Mouse (Mus musculus) cerebellum, adult 9-11 months (tissue): ENCODE measurements around the gene Upk1a.

Experiments
- DNase-seq: peaks from one replicate; pipeline ENCODE4 v3.0.0; 2022

Upk1a gene

DNA sequence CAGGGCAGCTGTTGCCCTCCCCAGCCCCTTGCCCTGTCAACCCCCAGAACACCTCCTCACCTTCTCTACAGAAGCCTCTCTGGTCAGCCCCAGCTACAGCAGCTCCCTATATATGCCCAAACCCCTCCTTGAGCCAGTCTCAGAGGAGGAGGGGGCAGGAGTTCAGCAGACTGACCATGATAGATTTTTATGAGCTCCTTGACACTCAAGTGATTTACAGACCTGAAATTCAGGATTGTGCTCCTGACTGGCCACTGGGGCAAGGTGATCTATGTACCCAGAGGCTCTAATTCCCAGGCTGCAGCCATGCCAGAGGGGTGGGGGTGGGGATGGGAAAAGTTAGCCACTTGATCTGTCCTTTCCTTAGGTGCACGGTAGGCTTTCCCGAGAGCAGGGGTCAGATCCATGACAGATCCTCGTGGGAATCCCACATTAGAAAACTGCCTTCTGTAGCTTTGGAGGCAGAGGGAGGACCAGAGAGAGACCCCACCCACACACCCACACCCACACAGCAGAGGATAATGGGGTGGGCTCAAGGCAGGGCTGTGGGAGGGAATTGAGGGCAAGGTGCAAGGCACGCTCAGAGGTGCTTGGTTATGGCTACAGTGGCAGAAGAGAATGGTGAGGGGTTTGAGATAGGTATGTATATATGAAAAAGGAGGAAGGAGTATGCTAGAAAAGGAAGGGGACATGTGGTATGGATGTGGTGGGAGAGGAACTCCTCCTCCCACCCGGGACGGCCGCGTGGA lies at the start of gene Upk1a:
Upk1a (minus strand) TSS at position 194 of the 749 bp plus-strand sequence.
- no peak for DNase-seq

DNA sequence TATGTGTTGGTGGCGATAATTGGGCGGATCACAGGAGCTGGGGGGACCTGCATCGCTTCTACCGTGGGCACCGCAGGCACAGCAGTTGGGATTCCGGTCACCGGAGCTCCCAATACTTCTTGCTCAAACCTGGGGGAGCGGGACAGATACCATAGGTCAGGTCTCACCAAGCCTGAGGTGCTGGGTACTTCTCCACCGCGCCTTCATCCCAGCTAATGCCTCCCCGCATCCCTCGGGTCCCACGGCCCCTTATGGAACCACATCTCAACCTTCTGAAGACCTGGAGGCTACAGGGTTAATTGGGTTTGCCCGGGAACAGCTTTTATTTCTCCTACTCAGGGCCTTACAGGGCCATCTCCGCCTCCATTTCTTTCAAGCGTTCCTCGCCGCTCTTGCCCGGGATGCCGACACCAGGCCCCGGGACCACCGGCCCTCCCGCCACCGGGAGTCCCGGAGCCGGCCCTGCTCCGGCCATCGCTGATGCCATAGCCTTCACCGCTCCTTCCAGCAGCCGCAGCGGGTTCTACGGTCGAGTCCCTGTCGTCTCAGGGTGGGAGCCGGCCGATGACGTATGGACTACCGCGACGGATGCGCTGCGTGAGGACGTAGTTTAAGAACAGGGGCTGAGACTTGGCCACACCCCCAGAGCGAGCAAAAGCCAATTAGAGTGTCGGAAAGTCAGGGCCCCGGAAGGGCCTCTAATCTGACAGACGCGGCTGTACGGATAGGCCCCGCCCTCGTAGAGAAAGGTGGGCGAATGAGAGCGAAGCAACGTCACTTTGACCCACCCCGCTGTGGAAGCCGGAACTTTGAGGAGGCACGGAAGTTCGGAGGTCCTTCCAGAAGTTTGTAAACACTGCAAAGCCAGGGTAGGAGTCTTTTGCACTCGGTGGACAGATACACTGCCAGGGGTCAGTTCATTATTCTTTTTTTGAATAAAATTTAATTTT lies 37.2 kb upstream of the Upk1a start, which contains the start of gene Rbm42:
Rbm42 (minus strand) TSS at position 727 of the 950 bp plus-strand sequence.
- DNase-seq: peak; percentile 99

DNA sequence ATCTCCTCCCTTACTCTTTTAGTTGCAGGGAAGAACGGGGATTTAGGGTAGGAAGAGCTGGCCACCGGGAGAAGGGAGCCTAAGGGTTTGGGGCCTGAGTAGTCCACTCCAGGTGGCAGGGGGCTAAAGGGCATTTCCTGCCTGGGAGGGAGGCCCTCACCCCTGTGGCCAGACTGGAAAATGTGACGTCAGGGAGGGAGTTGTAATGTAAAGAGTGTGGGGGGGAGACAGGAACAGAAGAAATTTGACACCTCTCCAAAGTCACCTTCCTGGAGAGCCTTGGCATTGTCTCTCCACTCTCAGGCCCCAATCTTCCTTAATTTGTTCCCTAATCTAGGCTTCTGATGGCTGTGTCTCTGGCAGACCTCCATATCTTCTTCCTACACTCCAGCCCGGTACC lies 26.4 kb upstream of the Upk1a start:
- no peak for DNase-seq

DNA sequence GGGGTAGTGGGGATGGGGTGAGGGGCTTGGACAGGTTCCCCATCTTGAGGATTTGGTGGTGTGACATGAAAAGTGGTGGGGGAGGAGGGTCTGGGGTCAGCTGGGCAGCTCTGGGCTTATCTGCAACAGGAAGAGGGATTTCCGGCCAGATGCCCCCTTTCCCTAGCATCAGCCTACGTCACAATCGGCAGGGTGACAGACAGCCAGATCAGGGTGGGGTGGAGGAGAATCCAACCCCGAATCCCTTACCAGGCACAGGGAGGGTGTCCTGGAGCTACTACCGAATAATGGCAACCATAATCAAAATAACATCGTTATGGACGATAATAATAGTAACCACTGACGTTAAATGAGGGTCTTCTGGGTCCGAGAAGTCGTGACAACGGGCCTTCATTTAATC lies 23.7 kb upstream of the Upk1a start:
- no peak for DNase-seq

DNA sequence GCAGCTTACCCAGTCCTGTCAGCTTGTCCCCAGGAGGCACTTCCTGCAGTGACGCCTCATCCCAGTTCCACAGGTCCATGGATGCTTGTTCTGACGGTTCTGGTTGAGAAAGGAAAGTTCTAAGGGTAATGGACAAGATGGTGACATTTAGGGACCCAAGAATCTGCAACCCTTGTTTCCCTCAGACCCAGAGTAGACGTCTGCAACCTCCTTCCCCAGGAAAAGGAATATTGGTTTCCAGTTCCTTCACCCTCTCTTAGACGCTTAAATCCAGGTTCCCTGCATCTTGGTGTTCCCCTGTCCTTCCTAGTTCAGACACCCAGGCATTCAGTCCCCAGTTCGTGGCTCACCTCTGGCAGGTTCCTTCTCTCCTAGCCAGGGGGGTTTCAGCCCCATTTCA lies 23.1 kb upstream of the Upk1a start, which contains the start of gene Etv2:
Etv2 (minus strand) TSS at position 101 of the 400 bp plus-strand sequence.
- DNase-seq: no peak

DNA sequence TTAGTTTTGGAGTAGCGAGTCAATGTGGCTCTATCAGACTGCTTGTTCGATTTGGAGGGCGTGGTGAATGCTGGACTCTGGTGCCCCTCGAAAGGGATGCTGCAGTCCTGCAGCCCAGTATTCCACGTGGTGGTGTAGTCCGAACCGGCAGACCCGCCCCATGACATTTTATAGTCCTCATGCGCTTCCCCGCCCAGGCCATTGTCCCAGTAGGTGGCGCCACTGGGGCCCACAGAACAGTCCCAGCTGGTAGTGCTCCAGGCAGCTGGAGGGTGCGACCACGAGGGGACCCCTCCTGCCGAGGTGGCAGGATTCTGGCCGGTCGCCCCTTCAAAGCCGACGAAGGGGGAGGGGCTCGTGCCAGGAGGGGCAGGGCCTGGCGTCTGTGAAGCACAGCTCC lies 22.0 kb upstream of the Upk1a start:
- DNase-seq: no peak

DNA sequence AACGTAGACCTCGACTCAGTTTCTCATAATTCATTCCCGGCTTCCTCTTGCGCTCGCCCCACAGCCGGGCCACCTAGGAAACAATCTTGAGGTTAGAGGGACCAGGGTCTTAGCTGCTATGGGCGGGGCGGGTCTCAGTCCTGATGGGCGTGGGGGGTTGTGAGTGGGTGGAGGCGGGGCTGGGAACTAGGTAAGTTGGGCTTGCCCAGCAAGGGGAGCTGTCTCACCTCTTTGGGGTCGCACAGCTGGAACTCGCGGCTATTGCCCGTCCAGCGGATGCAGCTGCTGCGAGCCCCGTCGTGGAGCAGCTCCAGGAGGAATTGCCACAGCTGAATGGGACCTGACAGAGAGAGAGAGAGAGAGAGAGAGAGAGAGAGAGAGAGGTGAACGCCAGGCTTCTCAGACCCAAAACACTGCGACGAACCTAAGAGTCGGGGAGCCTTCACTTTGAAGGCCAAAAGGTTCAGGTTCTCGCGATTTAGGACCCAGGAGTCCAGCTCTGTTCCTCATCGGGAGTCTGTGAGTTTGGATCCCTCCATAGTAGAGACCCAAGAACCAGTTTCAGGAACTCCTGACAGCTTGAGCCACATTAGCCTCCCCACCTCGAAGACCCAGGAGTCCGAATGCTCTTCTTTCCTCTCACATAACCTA lies 21.2 kb upstream of the Upk1a start:
- no peak for DNase-seq

DNA sequence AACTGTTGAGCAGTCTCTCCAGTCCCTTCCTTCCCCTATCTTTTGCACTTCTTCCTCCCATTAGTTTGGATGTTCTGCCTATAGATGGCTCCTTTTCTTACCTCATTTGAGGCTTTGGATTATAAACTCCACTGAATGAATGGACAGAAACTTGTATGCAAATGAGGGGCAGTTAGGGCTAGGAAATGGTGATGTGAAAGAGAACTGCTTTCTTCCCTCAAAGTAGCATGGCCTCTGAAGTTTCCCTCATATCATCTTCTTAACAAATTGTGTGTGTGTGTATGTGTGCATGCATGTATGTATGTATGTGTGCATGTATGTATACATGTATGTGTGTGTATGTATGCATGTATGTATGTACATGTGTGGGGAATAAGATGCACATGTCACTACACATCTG lies 16.4 kb upstream of the Upk1a start:
- DNase-seq: no peak

DNA sequence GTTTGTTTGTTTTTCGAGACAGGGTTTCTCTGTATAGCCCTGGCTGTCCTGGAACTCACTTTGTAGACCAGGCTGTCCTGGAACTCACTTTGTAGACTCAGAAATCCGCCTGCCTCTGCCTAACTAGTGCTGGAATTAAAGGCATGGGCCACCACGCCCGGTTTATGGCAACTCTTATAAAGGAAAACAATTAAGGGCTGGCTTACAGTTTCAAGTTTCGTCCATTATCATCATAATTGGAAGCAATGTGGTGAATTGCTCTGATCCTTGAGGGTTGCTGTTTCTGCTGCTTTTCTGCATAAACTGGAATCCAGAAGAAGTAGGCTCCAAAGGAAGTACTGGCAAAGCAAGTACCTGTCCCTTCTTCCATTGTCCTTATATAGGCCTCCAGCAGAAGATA lies 14.0 kb upstream of the Upk1a start:
- DNase-seq: no peak

DNA sequence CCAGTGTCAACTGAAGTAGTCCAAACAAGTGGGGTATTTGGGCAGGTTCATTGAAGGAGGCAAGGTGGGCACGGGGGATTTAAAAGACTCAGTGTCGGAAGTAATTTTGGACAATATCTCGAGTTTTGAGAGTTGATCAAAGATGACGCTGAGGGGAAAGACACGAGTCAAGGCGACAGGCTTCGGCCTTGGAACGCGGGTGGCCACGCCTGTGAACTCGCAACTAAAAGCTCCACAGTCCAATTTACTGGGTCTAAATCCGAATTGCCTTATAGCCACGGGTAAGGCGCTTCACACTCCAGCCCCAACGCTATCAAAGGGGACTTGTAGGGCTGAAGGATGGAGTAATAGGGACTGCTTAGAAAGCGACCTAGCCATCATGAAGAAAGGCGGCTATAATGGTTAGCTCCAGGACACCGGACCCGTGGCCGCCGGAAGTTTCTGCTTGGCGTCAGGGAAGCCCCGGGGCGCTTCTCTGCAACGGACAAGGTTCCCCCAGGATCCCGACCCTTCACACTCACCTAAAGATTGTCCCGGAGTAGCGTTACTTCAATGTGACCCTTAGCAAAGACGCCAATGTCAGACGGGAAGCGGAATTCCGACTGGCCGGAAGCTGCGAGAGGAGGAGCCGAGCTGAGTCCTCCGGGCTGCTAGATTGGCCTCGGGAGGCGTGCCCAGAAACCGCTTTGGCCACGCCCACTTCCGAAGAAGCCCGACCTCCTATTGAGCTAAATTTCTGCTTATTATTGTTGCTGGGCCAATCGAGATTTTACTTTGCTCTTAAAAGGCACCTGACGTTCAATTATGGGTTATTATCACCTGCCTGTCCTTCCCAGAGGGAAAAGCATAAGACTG lies 13.1 kb upstream of the Upk1a start, which contains the start of gene Cox6b1:
Cox6b1 (minus strand) TSS at position 622 of the 855 bp plus-strand sequence.
- DNase-seq: peak; percentile 89

DNA sequence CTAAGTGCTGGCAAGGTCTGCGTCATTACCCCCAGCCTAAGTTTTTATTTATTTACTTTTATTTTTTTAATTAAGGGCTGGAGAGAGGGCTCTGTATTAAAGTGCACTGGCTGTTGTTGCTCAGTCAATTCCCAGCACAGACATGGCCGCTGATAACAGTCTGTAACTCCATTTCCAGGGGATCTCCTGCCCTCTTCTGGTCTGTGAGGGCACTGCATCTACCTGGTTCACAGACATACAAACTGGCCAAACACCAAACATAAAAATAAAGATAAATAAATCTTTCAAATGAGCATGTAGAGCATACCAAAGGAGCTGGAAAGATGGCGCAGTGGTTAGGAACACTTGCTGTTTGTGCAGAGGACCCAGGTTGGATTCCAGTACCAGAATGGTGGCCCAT lies 6.6 kb upstream of the Upk1a start:
- DNase-seq: no peak

DNA sequence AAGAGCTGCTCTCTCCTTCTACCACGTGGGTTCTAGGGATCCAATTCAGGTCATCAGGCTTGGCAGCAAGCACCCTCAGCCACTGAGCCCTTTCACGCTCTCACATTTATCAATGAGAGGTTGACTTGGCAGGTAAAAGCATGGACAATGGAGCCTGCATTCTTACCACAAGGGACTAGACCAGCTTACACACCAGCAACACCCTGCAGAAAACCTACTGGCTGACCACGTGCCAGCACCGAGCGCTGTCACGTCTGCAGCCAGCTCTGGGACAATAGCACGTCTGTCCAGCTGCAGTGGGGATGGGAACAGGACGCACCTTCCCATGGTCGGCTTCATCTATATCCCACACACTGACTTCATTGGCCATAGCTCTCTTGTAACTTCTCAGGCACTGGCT lies 6.0 kb upstream of the Upk1a start:
- no peak for DNase-seq

DNA sequence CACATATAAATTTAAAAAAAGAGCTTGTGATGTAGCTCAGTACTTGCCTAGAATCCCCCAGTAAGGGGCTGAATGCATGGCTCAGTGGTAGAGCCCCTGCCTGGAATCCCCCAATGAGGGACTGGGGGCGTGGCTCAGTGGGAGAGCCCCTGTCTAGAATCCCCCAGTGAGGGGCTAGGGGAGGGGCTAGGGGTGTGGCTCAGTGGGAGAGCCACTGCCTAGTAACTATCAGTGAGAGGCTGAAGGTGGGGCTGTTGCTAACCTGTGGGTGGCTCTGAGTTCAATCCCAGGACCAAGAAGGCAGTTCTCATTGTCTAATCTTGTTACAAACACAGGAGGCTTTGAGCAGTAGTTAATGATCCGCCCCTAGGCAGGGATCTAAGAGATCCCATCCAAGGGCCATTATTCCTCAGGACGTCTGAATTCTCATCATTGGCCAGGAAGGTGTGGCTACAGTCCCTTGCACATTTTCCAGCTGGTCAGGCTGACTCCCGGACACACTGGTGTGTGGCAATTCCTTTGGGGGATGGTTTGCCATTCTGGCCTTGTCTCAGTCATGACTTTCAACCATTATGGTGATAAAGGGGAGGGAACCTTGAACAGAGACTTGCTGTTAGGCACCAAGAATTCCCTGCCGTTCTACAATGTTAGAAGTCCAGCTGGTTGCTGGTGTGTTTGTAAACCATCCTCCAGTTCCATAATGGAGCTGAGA lies 2.6 kb upstream of the Upk1a start:
- no peak for DNase-seq

DNA sequence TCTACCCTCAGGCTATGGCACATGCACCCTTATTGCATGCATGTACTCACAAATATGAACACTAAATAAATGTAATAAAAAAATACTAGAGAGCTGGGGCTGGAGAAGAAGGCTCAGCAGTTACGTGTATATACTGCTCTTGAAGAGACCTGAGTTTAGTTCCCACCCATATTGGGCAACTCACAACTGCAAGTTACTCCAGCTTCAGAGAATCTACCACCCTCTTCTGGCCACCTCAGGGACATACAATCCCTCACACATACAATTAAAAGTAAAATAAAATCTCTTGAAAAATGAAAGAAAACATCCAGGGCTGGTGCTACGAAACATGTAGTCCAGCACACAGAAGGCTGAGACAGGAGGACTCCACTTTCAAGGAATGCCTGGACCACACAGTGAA lies 1.8 kb upstream of the Upk1a start:
- DNase-seq: no peak

DNA sequence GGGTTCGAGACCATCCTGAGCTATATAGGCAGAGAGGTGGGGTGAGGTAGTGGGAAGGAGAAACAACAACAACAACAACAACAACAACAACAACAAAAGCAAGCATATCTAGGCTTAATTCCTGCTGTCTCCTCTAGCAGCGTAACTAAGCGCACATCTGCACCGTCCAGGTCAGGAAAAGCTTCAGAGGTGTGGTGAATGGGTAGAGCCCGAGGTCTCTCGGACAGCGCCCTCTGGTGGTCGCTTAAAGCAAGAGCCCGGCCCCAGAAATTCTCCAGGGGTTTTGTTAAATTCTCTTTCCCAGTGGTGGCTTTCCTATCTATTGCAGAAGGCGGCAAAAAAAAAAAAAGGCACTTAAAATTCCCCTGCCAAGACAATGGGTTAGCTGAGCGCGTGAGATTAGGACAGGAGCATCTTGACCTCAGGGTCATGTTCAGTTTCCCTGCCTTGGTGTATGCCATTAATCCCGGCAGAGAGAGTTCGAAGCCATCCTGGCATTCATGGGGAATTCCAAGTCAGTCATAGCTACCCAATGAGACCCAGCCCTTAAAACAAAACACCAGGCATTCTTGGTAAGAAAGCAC lies 974 bp upstream of the Upk1a start:
- peak; percentile 47 for DNase-seq

DNA sequence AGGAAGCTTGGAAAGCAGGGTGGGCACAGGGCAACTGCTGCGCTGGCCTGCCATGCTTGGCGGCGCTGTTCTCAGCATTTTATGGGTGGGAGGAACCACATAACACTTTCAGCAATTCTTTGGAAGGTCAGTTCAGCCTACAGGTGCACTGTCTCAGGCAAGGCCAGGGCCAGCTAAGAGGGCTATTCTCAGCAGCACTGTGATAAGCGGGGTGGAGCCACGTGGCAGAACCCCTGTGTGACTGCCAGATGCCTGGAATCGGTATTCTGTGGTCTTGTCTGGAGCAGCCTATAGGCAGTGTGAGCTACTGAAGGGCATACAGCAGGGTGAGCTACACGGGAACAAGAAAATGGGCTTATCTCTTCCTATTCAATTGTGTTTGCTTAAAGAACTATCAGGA lies 2.6 kb downstream of the Upk1a start:
- no peak for DNase-seq

DNA sequence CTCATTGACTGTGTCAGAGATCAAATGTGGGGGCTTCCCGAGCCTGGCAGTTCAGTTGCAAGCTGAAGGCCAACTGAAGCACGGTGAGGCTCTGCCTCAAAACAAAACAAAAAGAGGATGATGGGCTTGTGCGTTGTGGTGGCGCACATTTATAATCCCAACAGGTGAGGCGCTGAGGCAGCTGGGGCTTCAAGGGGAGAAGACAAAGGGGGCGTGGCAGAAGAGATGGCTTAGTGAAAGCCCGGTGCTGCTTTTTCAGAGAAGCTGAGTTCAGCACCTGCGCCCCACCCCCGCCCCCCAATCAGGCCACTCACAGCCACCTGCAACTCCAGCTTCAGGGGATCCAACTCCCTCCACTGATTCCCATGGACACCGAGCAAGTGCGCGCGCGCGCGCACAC lies 4.2 kb downstream of the Upk1a start:
- DNase-seq: no peak

DNA sequence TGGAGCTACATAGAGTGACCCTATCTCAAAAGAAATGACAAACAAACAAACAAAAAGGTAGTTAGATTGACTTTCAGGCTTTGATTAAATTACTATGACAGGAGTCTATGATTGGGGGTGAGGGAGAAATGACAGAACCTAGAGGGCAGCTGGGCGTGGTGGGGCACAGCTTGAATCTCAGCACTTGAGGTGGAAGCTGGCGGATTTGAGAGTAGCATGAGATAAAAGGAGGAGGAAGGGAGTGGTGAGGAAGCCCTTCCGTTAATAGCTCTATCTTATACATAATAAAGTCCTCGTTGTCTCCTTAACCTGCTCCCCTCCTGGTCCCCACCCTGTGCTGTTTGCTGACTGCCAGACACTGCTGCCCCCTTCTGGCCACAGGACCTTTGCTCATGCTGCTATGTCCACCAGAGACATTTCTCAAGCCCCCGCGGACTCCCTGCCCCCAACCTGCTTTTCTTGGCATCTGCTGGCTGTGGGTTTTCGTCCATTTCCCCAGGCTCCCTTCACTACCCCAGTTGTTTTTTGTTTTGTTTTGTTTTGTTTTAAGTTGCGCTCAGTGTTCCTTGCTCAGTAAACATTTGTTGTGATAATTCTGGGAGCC lies 4.8 kb downstream of the Upk1a start:
- no peak for DNase-seq

DNA sequence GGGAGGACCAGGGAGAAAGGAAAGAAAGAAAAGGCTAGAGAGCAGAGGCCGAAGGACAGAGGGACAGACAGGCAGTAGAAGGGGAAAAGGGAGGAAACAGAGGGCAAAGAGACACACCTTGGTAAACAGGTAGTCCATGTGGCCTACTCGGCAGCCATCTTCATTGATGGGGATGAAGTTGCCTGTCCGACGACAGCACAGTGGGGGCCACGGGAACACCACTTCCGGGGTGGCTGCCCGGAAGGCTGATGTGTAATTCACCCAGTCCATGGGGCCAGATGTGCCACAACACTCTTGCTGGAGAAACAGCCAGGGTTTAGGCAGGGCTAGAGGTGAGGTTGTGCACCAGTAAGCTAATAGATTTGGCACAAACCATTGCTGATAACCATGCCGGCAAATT lies 7.7 kb downstream of the Upk1a start:
- no peak for DNase-seq

DNA sequence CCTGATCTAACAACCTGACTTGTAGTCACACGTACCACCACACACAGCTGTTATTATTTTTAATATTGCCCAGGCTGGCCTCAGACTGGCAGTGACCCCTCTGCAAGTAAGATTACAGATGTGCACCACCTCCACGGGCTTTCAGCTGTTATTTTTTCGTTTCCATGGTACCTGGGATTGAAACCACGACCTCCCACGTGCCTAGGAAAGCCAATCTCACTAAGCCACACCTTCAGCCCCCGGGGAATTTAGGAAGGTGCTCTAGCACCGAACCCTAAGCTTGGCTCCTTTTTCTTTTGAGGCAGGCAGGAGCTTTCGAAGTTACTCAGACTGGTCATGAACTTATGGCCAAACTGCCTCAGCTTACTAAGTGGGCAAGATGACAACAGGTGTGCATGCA lies 8.2 kb downstream of the Upk1a start:
- no peak for DNase-seq

DNA sequence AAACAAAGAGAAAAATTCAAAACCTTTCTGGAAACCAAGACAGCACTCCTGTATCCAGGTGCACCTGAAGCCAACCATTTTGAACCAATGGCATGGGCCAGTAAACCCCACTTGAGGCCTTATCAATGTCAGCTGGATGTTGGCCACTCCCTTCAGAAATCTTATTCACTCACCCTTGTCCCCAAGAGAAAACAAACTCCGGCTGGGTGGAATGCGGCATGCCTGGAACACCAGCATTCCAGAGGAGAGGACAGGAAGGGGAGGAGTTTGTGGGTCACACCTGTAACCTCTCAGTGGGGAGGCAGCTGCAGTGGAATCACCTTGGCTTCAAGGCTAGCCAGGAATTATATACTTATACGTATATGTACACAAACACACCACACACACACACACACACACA lies 10.1 kb downstream of the Upk1a start:
- DNase-seq: no peak
